Mouse (Mus musculus) cerebellum, adult 11-12 months (tissue): ENCODE data around the gene Lilr4b.
"Not testable (repeated sequence)": the region's sequence is repeated elsewhere in the genome, so short reads cannot be mapped to it uniquely, and the experiment has no call there.

Experiments used
- DNase-seq: peaks from one replicate; pipeline ENCODE4 v3.0.0; 2022

Gene Lilr4b

GRCm38 (mm10) chr10:51480397-51480796 lies at the start of gene Lilr4b, which contains the start of gene Gm49339:
Gene Lilr4b (plus strand): TSS chr10:51480632.
Gene Gm49339 (plus strand): TSS chr10:51480612.
- DNase-seq = not testable (repeated sequence)

DNA sequence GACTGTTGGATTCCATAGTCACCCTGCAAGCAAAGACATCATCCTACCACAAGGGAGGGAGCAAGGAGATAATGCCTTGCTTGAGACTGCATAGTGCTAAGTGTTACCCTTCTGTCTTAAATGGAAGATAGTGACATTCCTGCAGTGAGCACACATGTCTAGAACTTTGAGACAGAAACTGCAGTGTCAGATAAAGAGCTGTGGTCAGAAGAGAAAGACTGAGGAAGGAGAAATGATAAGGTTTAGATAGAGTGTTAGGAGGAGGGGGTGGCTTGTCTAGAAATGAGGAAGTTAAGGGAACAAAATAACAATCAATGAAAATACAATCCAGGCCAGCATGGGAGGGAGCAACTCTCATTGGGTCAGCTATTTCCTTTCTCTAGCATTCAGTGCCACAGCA lies 47.5 kb upstream of the Lilr4b start:
- DNase-seq = no peak

DNA sequence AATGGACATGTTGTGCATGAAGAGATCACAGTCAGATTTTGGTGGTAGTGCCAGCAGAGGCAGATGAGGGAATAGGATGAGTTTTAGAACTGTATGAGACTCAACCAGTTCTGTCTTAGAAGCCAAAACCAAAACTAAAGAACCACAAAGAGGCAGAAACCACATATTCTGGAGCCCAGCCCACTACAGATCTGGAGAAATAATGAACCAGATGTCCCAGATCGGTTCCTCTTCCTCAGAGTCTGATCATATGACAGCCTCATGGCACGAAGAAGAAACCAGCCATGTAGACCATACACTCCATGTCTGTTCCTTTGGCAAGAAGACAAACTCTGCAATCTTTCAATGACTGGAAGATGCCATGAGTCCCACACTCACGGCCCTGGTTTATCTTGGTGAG lies 44.7 kb upstream of the Lilr4b start:
- DNase-seq = no peak

DNA sequence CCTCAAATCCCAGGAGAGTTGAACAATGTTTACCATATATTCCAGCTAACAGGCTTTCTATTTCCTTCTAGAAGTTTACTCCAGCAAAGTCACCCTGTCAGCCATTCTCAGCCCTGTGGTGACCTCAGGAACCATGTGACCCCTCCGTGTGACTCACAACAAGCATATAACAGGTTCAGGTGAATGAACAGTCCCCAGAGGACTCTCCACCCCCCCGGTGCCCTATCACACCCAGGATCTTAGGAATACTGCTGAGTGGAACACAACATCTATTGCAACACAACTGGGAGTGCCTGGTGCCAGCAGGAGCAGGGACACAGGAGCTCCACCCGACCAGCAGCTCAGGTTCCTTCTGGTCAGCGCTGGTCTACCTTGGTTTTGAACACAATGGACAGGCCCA lies 28.8 kb upstream of the Lilr4b start:
- DNase-seq = no peak

GRCm38 (mm10) chr10:51453616-51454298 lies 26.7 kb upstream of the Lilr4b start:
- DNase-seq = no peak

- no peak for DNase-seq
These were observed 26.1 kb upstream of the Lilr4b start for GRCm38 (mm10) chr10:51454365-51454764.

DNA sequence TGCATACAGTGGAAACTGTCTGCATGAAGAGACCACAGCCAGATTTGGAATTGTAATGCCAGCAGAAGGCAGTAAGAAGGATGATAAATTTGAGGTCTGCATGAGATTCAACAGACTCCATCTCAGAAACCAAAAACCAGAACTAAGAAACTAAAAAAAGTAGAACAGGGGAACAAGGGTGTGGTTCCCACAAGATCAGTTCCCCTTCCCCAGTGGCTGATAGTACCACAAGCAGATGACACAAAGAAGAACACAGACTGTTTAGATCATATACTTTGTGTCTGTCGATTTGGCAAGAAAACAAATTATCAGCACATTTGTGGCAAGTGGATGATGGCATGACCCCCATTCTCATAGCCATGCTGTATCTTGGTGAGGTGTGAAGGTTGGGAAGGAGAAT lies 24.7 kb upstream of the Lilr4b start:
- no peak for DNase-seq

GRCm38 (mm10) chr10:51456369-51456768 lies 24.1 kb upstream of the Lilr4b start:
- no peak for DNase-seq

DNA sequence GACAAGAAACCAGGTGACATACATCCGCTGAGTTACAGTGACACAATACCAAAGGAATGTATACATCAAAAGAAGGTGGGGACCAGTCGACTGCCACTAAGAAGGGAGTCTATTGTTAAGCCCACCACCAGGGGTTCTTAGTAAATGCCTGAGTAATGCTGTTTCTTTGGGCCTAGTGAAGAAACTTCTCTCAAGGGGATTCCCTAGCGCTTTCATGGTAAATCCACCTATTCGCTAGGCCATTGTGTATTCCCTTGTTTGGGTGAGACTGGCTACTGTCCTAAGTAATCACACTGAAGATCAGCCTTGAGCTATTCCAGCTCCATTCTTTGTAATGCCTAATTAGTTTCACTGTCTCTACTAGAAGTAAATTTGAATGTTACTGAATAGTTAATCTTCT lies 16.6 kb upstream of the Lilr4b start:
- DNase-seq = not testable (repeated sequence)

DNA sequence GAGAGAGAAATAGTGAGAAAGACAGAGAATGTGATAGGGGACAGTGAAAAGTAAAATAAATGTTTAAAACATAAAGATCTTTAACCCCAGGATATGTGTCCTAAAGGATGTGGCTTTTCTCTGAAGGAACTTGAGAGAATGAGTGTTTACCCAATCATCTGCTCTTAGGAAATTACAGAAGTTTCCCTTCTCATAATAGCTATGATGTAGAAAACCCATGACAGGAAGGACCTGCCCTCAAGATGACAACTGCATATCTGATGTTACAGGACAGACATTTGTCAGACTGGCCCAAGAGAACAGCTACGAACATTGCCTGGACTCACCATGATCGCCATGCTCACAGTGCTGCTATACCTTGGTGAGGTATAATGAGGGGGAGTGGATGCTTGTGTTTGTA lies 10.3 kb downstream of the Lilr4b start, which contains the start of gene Lilrb4a:
Gene Lilrb4a, plus strand, starts transcription at position 266 of the 400 bp plus-strand sequence.
- DNase-seq = not testable (repeated sequence)

DNA sequence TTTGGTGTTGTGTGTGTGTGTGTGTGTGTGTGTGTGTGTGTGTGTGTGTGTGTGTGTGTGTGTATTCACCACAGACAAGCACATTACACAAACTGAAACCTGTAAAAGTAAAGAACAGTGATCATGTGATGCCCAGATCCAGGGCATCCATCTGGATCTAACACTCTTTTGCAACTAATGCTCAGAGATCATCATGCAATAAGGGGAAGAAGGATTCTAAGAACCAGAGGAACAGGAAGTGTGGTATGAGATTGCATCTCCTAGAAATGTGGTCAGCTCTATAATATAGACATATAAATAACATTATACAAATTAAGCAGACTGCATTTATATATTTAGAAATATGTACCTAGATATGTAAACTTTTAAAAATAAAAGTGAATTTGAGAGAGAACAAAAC lies 39.6 kb downstream of the Lilr4b start:
- DNase-seq = no peak

DNA sequence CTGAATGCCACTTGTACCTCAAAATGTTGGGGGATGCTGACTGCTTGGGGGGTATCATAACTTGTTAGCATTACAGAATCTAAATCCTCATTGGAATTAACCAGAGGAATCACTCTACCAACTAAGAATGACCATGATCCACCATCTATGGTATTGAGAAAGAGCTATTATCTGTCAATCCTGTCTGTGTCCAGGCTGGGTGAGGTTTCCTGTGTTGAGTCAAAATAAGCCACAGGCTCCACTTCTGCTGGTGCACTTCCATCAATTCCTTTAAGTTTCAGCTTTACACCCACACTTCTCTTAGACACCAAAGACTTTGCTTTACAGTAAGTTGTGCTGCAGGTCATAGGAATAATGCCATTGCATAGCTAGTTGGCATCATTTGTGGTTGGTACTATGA lies 41.0 kb downstream of the Lilr4b start:
- DNase-seq = no peak

- DNase-seq = no peak
These were observed 45.7 kb downstream of the Lilr4b start for GRCm38 (mm10) chr10:51526090-51526489.

- DNase-seq = no peak
These were observed 46.2 kb downstream of the Lilr4b start for GRCm38 (mm10) chr10:51526633-51527032.

DNA sequence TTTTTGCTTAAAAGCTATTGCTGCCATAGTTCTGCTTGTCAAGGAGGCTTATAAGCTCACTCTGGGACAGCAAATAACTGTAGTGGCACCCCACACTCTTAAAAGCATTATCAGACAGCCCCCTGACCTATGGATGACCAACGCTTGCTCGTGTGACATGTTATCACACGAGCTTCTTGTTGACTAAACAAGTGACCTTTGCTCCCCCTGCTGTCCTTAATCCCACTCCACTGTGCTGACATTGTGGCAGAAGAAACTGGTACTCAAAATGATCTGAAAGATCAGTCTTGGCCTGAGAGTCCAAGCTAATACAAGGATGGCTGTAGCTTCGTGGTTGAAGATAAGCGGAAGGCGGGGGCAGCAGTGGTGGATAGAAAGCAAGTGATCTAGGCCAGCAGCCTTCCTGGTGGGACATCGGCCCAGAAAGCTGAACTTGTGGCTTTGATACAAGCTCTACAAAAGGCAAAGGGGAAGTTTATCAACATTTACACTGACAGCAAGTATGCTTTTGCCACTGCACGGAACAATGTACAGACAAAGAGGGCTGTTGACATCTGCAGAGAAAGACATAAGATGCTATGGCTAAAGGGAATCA lies 48.5 kb downstream of the Lilr4b start:
- DNase-seq = no peak

DNA sequence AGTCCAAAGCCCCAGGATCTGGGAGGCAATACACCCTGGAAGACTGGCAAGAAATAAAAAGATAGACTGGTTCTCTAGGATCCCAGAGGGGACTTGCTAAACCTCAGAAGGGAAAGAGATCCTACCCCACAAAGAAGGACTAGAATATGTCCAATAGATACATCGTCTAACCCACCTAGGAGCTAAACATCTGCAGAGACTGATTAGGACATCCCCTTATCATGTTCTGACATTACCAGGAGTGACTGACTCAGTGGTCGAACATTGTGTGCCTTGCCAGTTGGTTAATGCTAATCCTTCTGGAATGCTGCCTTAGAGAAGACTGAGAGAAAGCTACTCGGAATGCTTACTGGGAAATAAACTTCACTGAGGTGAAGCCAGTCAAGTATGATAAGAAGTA lies 49.1 kb downstream of the Lilr4b start:
- DNase-seq = no peak

DNA sequence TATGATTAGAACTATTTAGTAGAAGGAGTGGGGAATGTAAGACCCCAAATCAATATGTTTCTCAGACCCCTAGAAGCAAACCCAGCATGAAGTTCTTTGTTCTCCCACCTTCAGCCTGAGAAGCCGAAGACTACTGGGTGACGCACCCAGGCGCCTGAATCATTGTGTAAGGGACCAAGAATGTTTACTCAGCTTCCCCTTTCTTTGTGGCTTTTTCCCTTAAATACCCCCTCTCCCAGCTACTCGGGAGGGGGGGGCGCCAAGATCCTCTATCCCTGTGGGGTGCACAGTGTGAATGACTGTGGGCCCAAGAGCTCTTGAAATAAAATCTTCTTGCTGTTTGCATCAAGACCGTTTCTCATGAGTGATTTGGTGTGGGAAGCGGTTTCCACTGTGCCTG lies 50.4 kb downstream of the Lilr4b start:
- DNase-seq = no peak
